Mouse (Mus musculus) forebrain, embryonic 11.5 days (tissue): ENCODE results near the gene Emilin1. TPM values are rescaled to one million over a fixed set of nuclear protein-coding genes. Genes with fewer than 3 reads are reported as not detected.

Experiments used
- ATAC-seq: fragments of 200-750 bp; cut with Nextera tagmentation; replicated peaks from 2 replicates; pipeline ENCODE4 v1.8.0; 2017; ENCODE audit warnings: moderate TSS enrichment; ENCODE audit not compliant: low FRiP score
- DNase-seq: peaks from one replicate; pipeline ENCODE4 v3.0.0-alpha.2; 2017; ENCODE audit warnings: low spot score
- H3K27ac ChIP-seq: fragments of 300-500 bp; sonication (generic); 2 replicates; pipeline ENCODE4 v1.5.1; 2014; ENCODE audit warnings: low read depth, low read length
- H3K27me3 ChIP-seq: fragments of 300-500 bp; sonication (generic); 2 replicates; pipeline ENCODE4 v1.6.1; 2014; ENCODE audit warnings: mild to moderate bottlenecking, low read length, mixed read lengths; ENCODE audit not compliant: control insufficient read depth, insufficient read depth
- H3K36me3 ChIP-seq: fragments of 300-500 bp; sonication (generic); 2 replicates; pipeline ENCODE4 v1.6.1; 2014; ENCODE audit warnings: mild to moderate bottlenecking, low read length, moderate library complexity, mixed read lengths; ENCODE audit not compliant: control insufficient read depth, insufficient read depth
- H3K4me1 ChIP-seq: fragments of 300-500 bp; sonication (generic); replicated peaks from 2 replicates; pipeline ENCODE4 v1.6.1; 2014; ENCODE audit warnings: low read length, mixed read lengths; ENCODE audit not compliant: control insufficient read depth, insufficient read depth
- H3K4me2 ChIP-seq: fragments of 300-500 bp; sonication (generic); 2 replicates; pipeline ENCODE4 v1.6.1; 2014; ENCODE audit warnings: low read depth, mild to moderate bottlenecking, low read length, moderate library complexity, mixed read lengths; ENCODE audit not compliant: severe bottlenecking
- H3K4me3 ChIP-seq: fragments of 300-500 bp; sonication (generic); 2 replicates; pipeline ENCODE4 v1.5.1; 2014; ENCODE audit warnings: low read depth, low read length
- H3K9ac ChIP-seq: fragments of 300-500 bp; sonication (generic); 2 replicates; pipeline ENCODE4 v1.6.1; 2014; ENCODE audit warnings: low read length
- H3K9me3 ChIP-seq: fragments of 300-500 bp; sonication (generic); 2 replicates; pipeline ENCODE4 v1.6.1; 2016; ENCODE audit warnings: low read length, mixed read lengths; ENCODE audit not compliant: control insufficient read depth
- WGBS: fragments of 180-500 bp; shearing (Covaris S2); extraction: QIAGEN DNeasy Blood & Tissue Kit; methylation state at CpG from one replicate; pipeline ENCODE4 v1.1.7; 2014; 5-methylcytosine and 5-hydroxymethylcytosine counted together
- polyA plus RNA-seq: library from polyadenylated mRNA; unstranded; fragments of >200 nt; fragmentation: Nextera tagmentation; extraction: Ambion mirVana; gene quantifications from 2 replicates; pipeline ENCODE4 v1.2.1, GENCODE M21; 2014

The Emilin1 gene
- polyA plus RNA-seq, 1 experiment from 2014 or later = 44.6 TPM

- no peak overlapping the region for H3K4me2 ChIP-seq
- WGBS = 87% methylated on average over 7 of the region's 7 CpGs
- DNase-seq (no peak), ATAC-seq (no peak)
- no peak overlapping the region for H3K4me3 ChIP-seq
- peaks cover 11% of the 10 kb centered on the region; the same call in 1 of the 2 replicates for H3K4me1 ChIP-seq
- H3K36me3 ChIP-seq = peaks cover 2% of the 10 kb centered on the region; the same call in 1 of the 2 replicates
- H3K9me3 ChIP-seq = no peaks in the 10 kb centered on the region
- no peak overlapping the region for H3K9ac ChIP-seq
- H3K27ac ChIP-seq = no peak overlapping the region
- 0 out of 2 replicates have a peak, but pooled peaks cover 2% of the 10 kb centered on the region for H3K27me3 ChIP-seq
These were observed 3.3 kb upstream of the Emilin1 start for GRCm38 (mm10) chr5:30909863-30910262.

- no peaks in the 10 kb centered on the region for H3K36me3 ChIP-seq
- DNase-seq (no peak), ATAC-seq (no peak)
- H3K27ac ChIP-seq = no peak overlapping the region
- 0 out of 2 replicates have a peak, but pooled peaks cover 2% of the 10 kb centered on the region for H3K27me3 ChIP-seq
- H3K4me1 ChIP-seq = peaks cover 12% of the 10 kb centered on the region; the same call in 1 of the 2 replicates
- H3K9me3 ChIP-seq = no peaks in the 10 kb centered on the region
- no peak overlapping the region for H3K4me3 ChIP-seq
- H3K9ac ChIP-seq = no peak overlapping the region
- no peak overlapping the region for H3K4me2 ChIP-seq
These were observed 2.7 kb upstream of the Emilin1 start for GRCm38 (mm10) chr5:30910481-30910880.

DNA sequence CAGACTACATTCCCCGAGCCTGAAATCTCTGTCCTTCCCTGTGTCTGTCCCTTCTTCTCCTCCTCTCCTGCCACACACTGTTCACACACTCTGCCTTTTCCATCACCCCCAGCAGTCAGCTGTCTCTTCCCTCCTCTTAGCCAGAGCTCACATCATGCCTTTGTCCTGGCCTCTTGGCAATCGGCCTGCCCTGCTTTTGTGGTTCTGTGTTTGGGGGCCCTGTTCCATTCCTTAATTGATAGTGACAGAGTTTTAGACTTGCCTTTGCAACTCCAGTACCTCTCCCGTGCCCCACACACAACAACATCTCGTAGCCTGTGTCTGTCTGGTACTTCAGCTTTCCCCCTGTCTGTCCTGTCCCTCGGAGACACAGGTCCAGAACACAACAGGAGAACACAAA is 1.0 kb upstream of the Emilin1 start:
- Histone ChIP-seq H3K27me3 (0 out of 2 replicates have a peak, but pooled peaks cover 2% of the 10 kb centered on the region), H3K9ac (no peak overlapping the region), H3K4me3 (no peak overlapping the region), H3K4me1 (peaks cover 13% of the 10 kb centered on the region; the same call in 1 of the 2 replicates), H3K36me3 (no peaks in the 10 kb centered on the region), H3K4me2 (no peak overlapping the region), H3K9me3 (no peaks in the 10 kb centered on the region), H3K27ac (0 out of 2 replicates have a peak overlapping the region, but pooled peaks have one; percentile 42)
- DNase-seq = no peak
- WGBS = 68% methylated on average over 5 of the region's 5 CpGs
- ATAC-seq = no peak

DNA sequence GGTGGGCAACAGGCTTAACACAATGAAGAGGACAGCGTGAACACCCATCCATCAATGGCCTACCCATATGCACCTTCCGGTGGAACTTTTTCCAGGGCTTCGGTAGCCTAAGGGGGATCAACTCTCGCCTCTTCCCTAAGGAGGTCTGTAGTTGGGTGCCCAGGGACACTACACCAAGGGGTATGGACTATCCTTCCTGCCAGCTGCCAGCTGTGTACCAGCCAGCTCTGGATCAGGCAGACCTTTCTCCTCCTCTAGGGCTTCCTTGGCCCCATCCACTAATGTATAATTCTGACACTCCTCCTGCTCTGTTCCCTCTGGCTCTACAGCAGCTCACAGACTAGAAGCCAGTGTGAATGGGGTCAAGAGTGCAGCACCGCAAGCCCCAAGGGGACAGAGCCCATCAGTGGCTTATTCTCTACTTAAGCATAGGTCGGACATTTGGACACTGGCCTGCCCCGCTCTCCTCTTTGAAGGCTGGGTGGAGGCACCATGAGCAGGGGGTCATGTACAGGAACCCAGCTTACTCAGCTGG is 966 bp downstream of the Emilin1 start:
- DNase-seq (no peak), ATAC-seq (no peak)
- H3K36me3 ChIP-seq = no peaks in the 10 kb centered on the region
- H3K4me1 ChIP-seq = peaks cover 13% of the 10 kb centered on the region; the same call in 1 of the 2 replicates
- no peaks in the 10 kb centered on the region for H3K9me3 ChIP-seq
- H3K27ac ChIP-seq = peak overlapping the region; percentile 42
- H3K9ac ChIP-seq = no peak overlapping the region; the same call in 1 of the 2 replicates
- H3K27me3 ChIP-seq = no peaks in the 10 kb centered on the region
- peak overlapping the region; percentile 26; the same call in 1 of the 2 replicates for H3K4me2 ChIP-seq
- WGBS = 77% methylated on average over 7 of the region's 7 CpGs
- peak overlapping the region; percentile 14 for H3K4me3 ChIP-seq

GRCm38 (mm10) chr5:30914849-30915248 is 1.6 kb downstream of the Emilin1 start:
- Histone ChIP-seq H3K4me2 (peak overlapping the region; percentile 26; the same call in 1 of the 2 replicates), H3K36me3 (no peaks in the 10 kb centered on the region), H3K9ac (no peak overlapping the region), H3K4me3 (0 out of 2 replicates have a peak overlapping the region, but pooled peaks have one; percentile 14), H3K4me1 (peaks cover 13% of the 10 kb centered on the region; the same call in 1 of the 2 replicates), H3K9me3 (no peaks in the 10 kb centered on the region), H3K27ac (no peak overlapping the region), H3K27me3 (no peaks in the 10 kb centered on the region)
- ATAC-seq = no peak
- 68% methylated on average over 6 of the region's 6 CpGs for WGBS
- DNase-seq = no peak

DNA sequence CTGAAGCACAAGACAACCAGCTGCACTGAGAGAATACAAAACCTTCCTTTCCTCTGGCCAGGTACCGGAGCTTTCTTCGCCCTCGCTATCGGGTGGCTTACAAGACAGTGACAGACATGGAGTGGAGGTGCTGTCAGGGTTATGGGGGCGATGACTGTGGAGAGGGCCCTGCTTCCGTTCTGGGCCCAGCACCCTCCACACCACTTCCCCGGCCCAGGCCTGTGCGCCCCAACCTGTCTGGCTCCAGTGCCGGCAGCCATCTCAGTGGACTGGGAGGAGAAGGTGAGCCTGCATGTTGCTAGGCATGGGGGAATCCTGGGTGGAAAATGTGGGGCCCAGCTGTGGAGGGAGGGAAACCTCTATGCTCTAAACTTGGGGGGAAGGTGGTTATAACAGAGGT is 2.3 kb downstream of the Emilin1 start:
- Histone ChIP-seq H3K27ac (0 out of 2 replicates have a peak overlapping the region, but pooled peaks have one; percentile 8), H3K4me2 (peak overlapping the region; percentile 26; the same call in 1 of the 2 replicates)

GRCm38 (mm10) chr5:30915974-30916433 is 2.8 kb downstream of the Emilin1 start:
- peak; percentile 85 for ATAC-seq
- H3K27ac ChIP-seq = no peak overlapping the region
- peaks cover 16% of the 10 kb centered on the region; the same call in 1 of the 2 replicates for H3K4me1 ChIP-seq
- WGBS = 7% methylated on average over 7 of the region's 7 CpGs
- DNase-seq = peak; percentile 88
- no peaks in the 10 kb centered on the region for H3K36me3 ChIP-seq
- H3K4me2 ChIP-seq = peak overlapping the region; percentile 34; the same call in 1 of the 2 replicates
- H3K4me3 ChIP-seq = no peak overlapping the region; the same call in 1 of the 2 replicates
- no peaks in the 10 kb centered on the region for H3K27me3 ChIP-seq
- no peaks in the 10 kb centered on the region for H3K9me3 ChIP-seq
- no peak overlapping the region for H3K9ac ChIP-seq

More for the DNA sequence above, 2.3 kb downstream of the Emilin1 start:
- DNase-seq (no peak), ATAC-seq (peak; percentile 42)
- Histone ChIP-seq H3K36me3 (no peaks in the 10 kb centered on the region), H3K9me3 (no peaks in the 10 kb centered on the region), H3K4me3 (peak overlapping the region; percentile 4; the same call in 1 of the 2 replicates), H3K9ac (peak overlapping the region; percentile 14; the same call in 1 of the 2 replicates), H3K4me1 (peaks cover 13% of the 10 kb centered on the region; the same call in 1 of the 2 replicates), H3K27me3 (no peaks in the 10 kb centered on the region)
- 67% methylated on average over 9 of the region's 9 CpGs for WGBS

- no peaks in the 10 kb centered on the region for H3K9me3 ChIP-seq
- DNase-seq = no peak
- H3K27me3 ChIP-seq = no peaks in the 10 kb centered on the region
- no peak overlapping the region for H3K9ac ChIP-seq
- H3K4me3 ChIP-seq = no peak overlapping the region
- H3K27ac ChIP-seq = no peak overlapping the region
- WGBS = 90% methylated on average over 9 of the region's 9 CpGs
- ATAC-seq = no peak
- H3K36me3 ChIP-seq = no peaks in the 10 kb centered on the region
- peaks cover 17% of the 10 kb centered on the region for H3K4me1 ChIP-seq
- H3K4me2 ChIP-seq = no peak overlapping the region
These were observed 3.6 kb downstream of the Emilin1 start for GRCm38 (mm10) chr5:30916841-30917240.
